Mouse (Mus musculus): Measurements from ENCODE around the gene Csnk1g2. TPM values are rescaled to one million over a fixed set of nuclear protein-coding genes. Genes with fewer than 3 reads are reported as not detected.

The Csnk1g2 gene
- total RNA-seq, 2 experiments from 2014 or later, result 221 to 228 TPM

DNA sequence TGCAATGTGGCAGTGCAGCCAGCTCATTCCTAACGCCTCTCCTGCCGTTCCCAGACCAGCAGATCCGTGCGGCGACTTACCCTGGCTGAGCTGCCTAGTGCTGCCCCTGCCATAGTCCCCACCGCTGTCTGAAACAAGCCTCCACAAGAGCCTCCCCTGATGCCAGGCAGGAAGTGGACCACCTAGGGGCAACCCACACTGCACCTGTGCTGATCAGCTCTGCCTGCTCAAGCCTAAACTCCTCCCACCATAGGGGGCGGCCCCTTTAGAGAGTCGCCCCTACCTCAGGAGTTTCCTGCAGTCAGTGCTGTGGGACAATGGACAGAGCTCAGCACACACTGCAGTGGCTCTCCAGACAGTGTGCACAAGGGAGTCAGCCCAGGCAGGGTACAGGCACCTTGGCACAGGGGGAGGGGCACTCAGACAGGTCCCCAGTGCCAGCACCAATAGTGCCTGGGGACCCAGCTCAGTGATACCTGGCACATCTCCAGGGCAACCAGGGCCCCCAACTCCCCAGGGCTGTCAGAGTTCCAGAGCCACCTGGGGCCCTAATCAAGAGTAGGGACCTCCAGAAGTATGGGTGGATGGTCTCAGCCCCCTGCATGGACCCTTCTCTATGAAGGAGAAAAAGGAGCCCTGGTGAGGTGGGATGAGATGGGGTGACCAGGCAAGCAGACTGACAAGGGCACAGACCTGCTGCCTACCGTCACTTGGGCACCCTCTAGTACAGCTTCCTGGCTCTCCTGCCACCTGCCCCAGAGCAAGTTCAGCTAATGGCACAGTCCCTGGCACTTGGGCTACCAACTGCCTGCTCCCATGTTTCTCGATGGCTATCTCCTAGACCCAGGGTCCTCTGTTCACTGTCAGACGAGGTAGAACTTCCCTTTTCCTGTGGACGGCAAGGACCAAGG lies 37.7 kb upstream of the Csnk1g2 start:
- TF ChIP-seq CTCF (conservative IDR thresholded peaks at IDR 0.05), result no peak
- Histone ChIP-seq H3K4me3 (no peak overlapping the region; the same call in 1 of the 2 replicates), H3K27ac (peak overlapping the region; percentile 81; the same call in 1 of the 2 replicates)
- DNase-seq (ENCODE audit: low spot score in 2 of 2), result no peak

DNA sequence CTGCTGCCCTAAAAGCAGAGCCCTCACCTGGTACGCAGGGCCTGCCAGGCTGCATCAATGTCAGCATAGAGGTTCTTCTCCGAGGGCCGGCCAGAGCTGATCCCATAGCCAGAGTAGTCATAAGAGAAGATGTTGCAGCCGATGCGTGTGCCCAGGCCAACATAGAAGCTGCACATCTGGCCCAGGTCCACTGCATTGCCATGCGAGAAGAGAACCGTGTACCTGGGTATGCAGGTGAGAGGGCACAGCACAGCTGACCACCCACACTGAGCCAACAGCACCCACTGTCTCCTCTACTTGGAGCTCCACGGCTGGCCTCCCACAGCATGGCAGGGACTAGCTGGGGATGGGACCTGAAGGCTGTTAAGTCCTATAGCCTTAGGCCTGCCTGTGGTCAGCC lies 37.1 kb upstream of the Csnk1g2 start:
- peak overlapping the region; percentile 81; the same call in 1 of the 2 replicates for H3K27ac ChIP-seq
- TF ChIP-seq CTCF (conservative IDR thresholded peaks at IDR 0.05), result no peak
- DNase-seq (ENCODE audit: low spot score in 2 of 2), result no peak
- no peak overlapping the region; the same call in 1 of the 2 replicates for H3K4me3 ChIP-seq

DNA sequence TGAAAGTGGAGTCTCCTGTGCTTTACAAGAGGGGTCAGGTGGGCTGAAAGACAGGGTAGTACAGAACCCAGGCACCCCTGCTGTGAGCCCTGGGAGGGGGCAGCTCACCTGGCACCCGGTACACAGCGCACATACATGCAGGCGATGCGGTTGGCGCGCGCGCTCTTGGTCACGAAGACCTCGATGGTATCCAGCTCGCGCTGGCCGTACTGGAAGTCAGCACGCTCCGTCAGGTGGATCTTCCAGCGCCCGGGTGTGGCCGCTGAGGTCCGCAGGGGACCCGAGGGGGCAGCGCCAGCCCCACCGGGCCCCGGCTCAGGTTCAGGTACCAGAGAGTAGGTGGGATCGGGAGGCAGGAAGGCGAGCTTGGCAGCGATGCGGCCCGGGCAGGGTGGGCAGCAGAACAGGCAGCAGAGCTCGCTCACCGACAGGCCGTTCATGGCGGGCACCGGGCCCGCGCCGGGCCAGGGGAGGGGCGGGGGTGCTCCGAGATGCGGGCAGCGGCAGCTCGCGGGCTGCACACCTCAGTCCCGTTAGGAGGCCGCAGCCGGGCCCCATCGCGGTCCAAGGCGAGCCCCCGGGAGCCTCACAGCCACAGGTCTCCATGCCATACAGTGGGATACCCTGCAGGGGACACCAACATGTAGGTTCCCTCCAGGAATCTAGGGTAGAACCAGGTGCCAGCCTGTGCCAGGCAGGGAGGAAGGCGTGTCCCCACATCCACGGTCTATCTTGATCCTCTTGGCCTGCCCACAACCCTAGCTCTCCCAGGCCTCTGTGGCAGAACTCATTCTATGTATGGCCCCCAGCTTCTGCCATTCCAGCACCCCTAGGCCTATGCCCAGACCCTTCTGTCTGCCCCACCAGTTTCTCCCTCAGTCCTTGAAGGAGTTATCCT lies 36.0 kb upstream of the Csnk1g2 start:
- no peak for TF ChIP-seq CTCF (conservative IDR thresholded peaks at IDR 0.05)

GRCm38 (mm10) chr10:80587305-80587657 lies 35.4 kb upstream of the Csnk1g2 start:
- no peak for DNase-seq (ENCODE audit: low spot score in 2 of 2)
- no peak for TF ChIP-seq CTCF (conservative IDR thresholded peaks at IDR 0.05)
- H3K4me3 ChIP-seq, result peak overlapping the region; percentile 31; the same call in 1 of the 2 replicates
- H3K27ac ChIP-seq, result peak overlapping the region; percentile 81

More for the DNA sequence above, 36.0 kb upstream of the Csnk1g2 start:
- DNase-seq (ENCODE audit: low spot score in 2 of 2), result no peak
- Histone ChIP-seq H3K27ac (peak overlapping the region; percentile 81), H3K4me3 (peak overlapping the region; percentile 31)

DNA sequence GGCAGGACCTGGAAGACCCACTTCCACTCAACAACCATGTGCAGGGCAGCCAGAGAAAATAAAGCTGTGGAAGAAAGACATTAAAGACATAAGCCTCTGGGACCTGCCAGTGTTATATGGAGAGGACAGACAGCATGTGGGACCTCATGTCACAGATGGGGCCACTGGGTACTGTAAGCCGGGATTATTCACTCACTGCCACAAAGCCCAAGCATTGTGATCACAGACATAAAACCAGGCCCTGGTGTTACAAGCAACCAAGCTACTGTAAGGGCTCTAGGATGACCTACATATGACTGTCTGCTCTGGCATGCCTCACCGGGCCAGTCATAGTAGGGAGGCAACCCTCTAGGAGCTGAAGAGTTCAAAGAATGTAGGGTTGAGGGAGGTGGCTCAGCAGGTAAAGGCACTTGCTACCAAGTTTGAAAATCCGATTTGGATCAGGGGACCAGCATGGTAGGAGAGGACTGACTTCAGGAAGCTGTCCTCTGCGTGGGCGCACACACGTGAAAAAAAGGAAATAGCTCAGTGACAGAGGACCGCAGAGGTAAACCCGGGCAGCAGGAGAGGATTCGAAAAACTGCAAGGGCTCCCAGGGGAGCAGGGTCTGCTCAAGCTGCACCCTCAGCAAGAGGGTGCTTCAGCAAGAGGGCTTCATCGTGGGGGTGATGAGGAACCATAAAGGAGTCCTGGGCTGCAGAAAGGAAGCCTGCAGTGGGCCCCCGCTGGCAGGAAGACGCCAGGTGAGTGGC lies 33.3 kb upstream of the Csnk1g2 start:
- no peak for TF ChIP-seq CTCF (conservative IDR thresholded peaks at IDR 0.05)
- H3K27ac ChIP-seq, result peak overlapping the region; percentile 81
- peak overlapping the region; percentile 77 for H3K4me3 ChIP-seq
- no peak for DNase-seq (ENCODE audit: low spot score in 2 of 2)

DNA sequence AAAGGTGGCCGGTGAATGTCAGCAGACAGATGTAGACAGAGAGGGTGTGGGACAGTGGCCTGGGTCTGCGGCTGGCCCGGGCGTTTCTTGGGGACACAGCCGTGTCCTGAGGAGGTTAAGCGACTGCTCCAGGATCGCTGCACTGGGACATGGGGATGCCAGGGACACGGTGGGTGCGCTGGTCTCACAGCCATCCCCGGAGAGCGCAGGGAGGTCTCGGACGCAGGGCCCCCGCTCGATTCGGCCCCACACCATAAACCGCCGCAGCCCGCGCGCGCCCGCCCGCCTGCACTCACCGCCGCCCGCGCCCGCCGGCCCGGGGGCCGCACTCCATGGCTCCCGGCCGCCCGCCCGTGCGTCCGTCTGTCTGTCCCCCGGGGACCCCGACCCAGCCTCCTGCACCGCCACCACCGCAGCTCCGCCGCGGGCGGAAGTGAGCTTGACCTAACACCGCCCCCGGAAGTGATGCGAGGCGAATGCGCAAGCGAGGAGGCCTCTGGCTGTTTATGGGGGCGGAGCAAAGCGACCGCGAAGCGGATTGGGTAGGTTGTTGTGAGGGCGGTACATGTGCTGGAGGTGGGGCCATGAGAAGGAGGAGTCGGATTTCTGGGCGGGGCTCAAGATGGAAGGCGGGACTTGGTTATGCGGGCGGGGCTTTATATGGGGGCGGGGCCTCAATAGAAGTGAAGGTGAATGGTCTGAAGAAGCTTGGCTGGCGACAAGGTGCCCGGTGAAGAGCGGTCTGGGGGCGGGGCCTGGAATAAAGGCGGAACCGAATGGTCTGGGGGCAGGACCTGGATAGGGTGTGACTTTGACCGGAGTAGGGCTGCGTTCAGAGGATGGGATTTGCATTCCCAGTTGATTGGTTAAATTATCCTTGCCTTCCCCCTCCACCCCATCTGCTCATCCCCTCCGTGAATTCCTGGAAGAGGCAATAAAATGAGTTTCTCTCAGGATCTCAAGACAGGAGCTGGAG lies 32.5 kb upstream of the Csnk1g2 start, which contains the start of gene Abhd17a:
Gene Abhd17a, minus strand, starts transcription at position 463 of the 976 bp plus-strand sequence.
- no peak for TF ChIP-seq CTCF (conservative IDR thresholded peaks at IDR 0.05)
- Histone ChIP-seq H3K27ac (peak within 1 kb of the TSS; percentile 81), H3K4me3 (peak within 1 kb of the TSS; percentile 77)
- DNase-seq (ENCODE audit: low spot score in 2 of 2), result peak; percentile 95

GRCm38 (mm10) chr10:80596318-80596717 lies 26.3 kb upstream of the Csnk1g2 start:
- no peak for DNase-seq (ENCODE audit: low spot score in 2 of 2)
- no peak overlapping the region for H3K4me3 ChIP-seq
- TF ChIP-seq CTCF (conservative IDR thresholded peaks at IDR 0.05), result no peak
- H3K27ac ChIP-seq, result no peak overlapping the region

DNA sequence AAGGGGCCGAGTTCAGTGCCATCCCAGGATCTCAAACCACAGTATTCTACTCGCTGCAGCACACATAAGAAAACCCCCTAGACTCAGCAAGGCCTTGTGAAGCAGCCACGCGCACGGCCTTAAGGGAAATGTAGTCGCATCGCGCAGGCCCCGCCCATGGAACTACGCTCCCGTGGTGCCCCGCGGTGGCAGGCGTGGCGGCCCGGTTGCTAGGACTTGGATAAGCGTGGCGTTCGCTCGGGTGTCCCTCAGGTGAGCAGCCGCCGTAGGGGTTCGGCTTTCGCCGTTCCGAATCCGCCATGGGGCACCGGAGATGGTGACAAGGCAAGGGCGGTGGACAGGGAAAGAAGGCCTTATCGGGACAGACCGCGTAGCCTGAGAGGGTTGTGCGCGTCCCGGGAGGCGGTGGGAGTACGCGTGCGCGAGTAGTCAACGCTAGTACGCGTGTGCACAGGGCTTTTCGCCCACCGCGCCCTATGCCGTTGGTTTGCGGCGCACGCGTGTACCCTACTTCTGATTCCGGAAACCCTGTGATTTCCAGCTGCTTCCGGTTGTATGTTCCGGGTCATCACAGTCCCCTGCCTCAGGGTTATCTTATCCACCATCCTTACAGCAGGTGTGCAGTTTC lies 19.8 kb upstream of the Csnk1g2 start, which contains the start of the genes Scamp4 and Adat3:
Gene Scamp4, plus strand, starts transcription at position 175 of the 628 bp plus-strand sequence.
Gene Adat3, plus strand, starts transcription at position 183 of the 628 bp plus-strand sequence.
- TF ChIP-seq CTCF (conservative IDR thresholded peaks at IDR 0.05), result no peak
- peak within 1 kb of the TSS; percentile 84 for H3K4me3 ChIP-seq
- peak within 1 kb of the TSS; percentile 93 for H3K27ac ChIP-seq
- DNase-seq (ENCODE audit: low spot score in 2 of 2), result peak; percentile 92 to 95

- Histone ChIP-seq H3K4me3 (peak overlapping the region; percentile 84), H3K27ac (peak overlapping the region; percentile 93)
- no peak for DNase-seq (ENCODE audit: low spot score in 2 of 2)
- no peak for TF ChIP-seq CTCF (conservative IDR thresholded peaks at IDR 0.05)
Measured at GRCm38 (mm10) chr10:80603364-80603763, 19.3 kb upstream of the Csnk1g2 start.

GRCm38 (mm10) chr10:80604001-80604509 lies 18.6 kb upstream of the Csnk1g2 start:
- peak in 1 of 2 experiments; percentile 39 for DNase-seq (ENCODE audit: low spot score in 2 of 2)
- Histone ChIP-seq H3K27ac (peak overlapping the region; percentile 93), H3K4me3 (peak overlapping the region; percentile 84)
- TF ChIP-seq CTCF (conservative IDR thresholded peaks at IDR 0.05), result no peak

Measured in layer of hippocampus, adult 2 months (tissue).